Mouse (Mus musculus) hindbrain, embryonic 15.5 days (tissue): Measurements from ENCODE around the gene Gm17657. TPM values are rescaled to one million over a fixed set of nuclear protein-coding genes. Genes with fewer than 3 reads are reported as not detected.
"Not testable (repeated sequence)": the region's sequence is repeated elsewhere in the genome, so short reads cannot be mapped to it uniquely, and the experiment has no call there.

Experiments
- ATAC-seq: fragments of 200-750 bp; cut with Nextera tagmentation; 2 replicates; pipeline ENCODE4 v1.8.0; 2017; ENCODE audit warnings: low read depth, moderate number of reproducible peaks, moderate TSS enrichment; ENCODE audit not compliant: low FRiP score
- H3K27ac ChIP-seq: fragments of 300-500 bp; sonication (generic); replicated peaks from 2 replicates; pipeline ENCODE4 v1.5.1; 2015; ENCODE audit warnings: mild to moderate bottlenecking, inconsistent platforms
- H3K27me3 ChIP-seq: fragments of 300-500 bp; sonication (generic); 2 replicates; pipeline ENCODE4 v1.6.1; 2015; ENCODE audit warnings: control low read depth, inconsistent platforms
- H3K36me3 ChIP-seq: fragments of 300-500 bp; sonication (generic); 2 replicates; pipeline ENCODE4 v1.6.1; 2015; ENCODE audit warnings: control low read depth, inconsistent platforms
- H3K4me1 ChIP-seq: fragments of 300-500 bp; sonication (generic); replicated peaks from 2 replicates; pipeline ENCODE4 v1.6.1; 2015; ENCODE audit warnings: control low read depth, inconsistent platforms
- H3K4me2 ChIP-seq: fragments of 300-500 bp; sonication (generic); 2 replicates; pipeline ENCODE4 v1.6.1; 2015; ENCODE audit warnings: moderate library complexity, mild to moderate bottlenecking, inconsistent platforms
- H3K4me3 ChIP-seq: fragments of 300-500 bp; sonication (generic); 2 replicates; pipeline ENCODE4 v1.5.1; 2015; ENCODE audit warnings: mild to moderate bottlenecking, inconsistent platforms
- H3K9ac ChIP-seq: fragments of 300-500 bp; sonication (generic); 2 replicates; pipeline ENCODE4 v1.6.1; 2015; ENCODE audit warnings: inconsistent platforms
- H3K9me3 ChIP-seq: fragments of 300-500 bp; sonication (generic); 2 replicates; pipeline ENCODE4 v1.6.1; 2016; ENCODE audit warnings: control low read depth, inconsistent platforms
- WGBS: fragments of 180-500 bp; shearing (Covaris S2); methylation state at CpG from one replicate; pipeline ENCODE4 v1.1.7; 2015; 5-methylcytosine and 5-hydroxymethylcytosine counted together
- polyA plus RNA-seq: library from polyadenylated mRNA; unstranded; fragments of >200 nt; fragmentation: Nextera tagmentation; extraction: Ambion mirVana; gene quantifications from 2 replicates; pipeline ENCODE4 v1.2.1, GENCODE M21; 2015

Gm17657 gene
- polyA plus RNA-seq, 1 experiment from 2014 or later = not detected

- whole genome bisulfite sequencing = 44% methylated on average over 13 of the region's 13 CpGs
- Histone ChIP-seq H3K9ac (no peak overlapping the region), H3K4me3 (no peak overlapping the region), H3K9me3 (no peaks in the 10 kb centered on the region), H3K4me2 (no peak overlapping the region), H3K27ac (no peak overlapping the region), H3K4me1 (no peaks in the 10 kb centered on the region), H3K27me3 (no peaks in the 10 kb centered on the region), H3K36me3 (no peaks in the 10 kb centered on the region)
- ATAC-seq = peak; percentile 38; the same call in 1 of the 2 replicates
Measured at GRCm38 (mm10) chr17:29513044-29513730, 36.3 kb downstream of the Gm17657 start.

- no peak for ATAC-seq
- Histone ChIP-seq H3K4me1 (no peaks in the 10 kb centered on the region), H3K36me3 (no peaks in the 10 kb centered on the region), H3K4me2 (no peak overlapping the region), H3K27me3 (no peaks in the 10 kb centered on the region), H3K9me3 (no peaks in the 10 kb centered on the region), H3K9ac (no peak overlapping the region), H3K27ac (no peak overlapping the region), H3K4me3 (no peak overlapping the region)
- WGBS = 66% methylated on average over 8 of the region's 8 CpGs
Measured at GRCm38 (mm10) chr17:29510691-29511090, 38.7 kb downstream of the Gm17657 start.

GRCm38 (mm10) chr17:29508927-29509608 is 40.4 kb downstream of the Gm17657 start:
- H3K4me3 ChIP-seq = no peak overlapping the region
- no peak for ATAC-seq
- no peaks in the 10 kb centered on the region for H3K4me1 ChIP-seq
- H3K27ac ChIP-seq = no peak overlapping the region
- H3K9me3 ChIP-seq = no peaks in the 10 kb centered on the region
- no peak overlapping the region for H3K9ac ChIP-seq
- 74% methylated on average over 12 of the region's 12 CpGs for WGBS
- no peak overlapping the region for H3K4me2 ChIP-seq
- no peaks in the 10 kb centered on the region for H3K36me3 ChIP-seq
- no peaks in the 10 kb centered on the region for H3K27me3 ChIP-seq

- Histone ChIP-seq H3K4me2 (no peak overlapping the region), H3K36me3 (no peaks in the 10 kb centered on the region), H3K9me3 (no peaks in the 10 kb centered on the region), H3K27ac (no peak overlapping the region), H3K9ac (no peak overlapping the region), H3K4me3 (no peak overlapping the region), H3K4me1 (peaks cover 5% of the 10 kb centered on the region), H3K27me3 (no peaks in the 10 kb centered on the region)
- 83% methylated on average over 5 of the region's 5 CpGs for WGBS
- no peak for ATAC-seq
Measured at GRCm38 (mm10) chr17:29503700-29504099, 45.7 kb downstream of the Gm17657 start.

GRCm38 (mm10) chr17:29502669-29503665 is 46.5 kb downstream of the Gm17657 start:
- 17% methylated on average over 32 of the region's 32 CpGs for WGBS
- Histone ChIP-seq H3K9me3 (no peaks in the 10 kb centered on the region), H3K36me3 (no peaks in the 10 kb centered on the region), H3K27ac (no peak overlapping the region), H3K4me3 (no peak overlapping the region), H3K27me3 (no peaks in the 10 kb centered on the region), H3K9ac (no peak overlapping the region), H3K4me2 (peak overlapping the region; percentile 35), H3K4me1 (peaks cover 5% of the 10 kb centered on the region)
- no peak for ATAC-seq

- H3K36me3 ChIP-seq = no peaks in the 10 kb centered on the region
- H3K27me3 ChIP-seq = no peaks in the 10 kb centered on the region
- ATAC-seq = no peak
- peaks cover 5% of the 10 kb centered on the region for H3K4me1 ChIP-seq
- no peak overlapping the region for H3K4me3 ChIP-seq
- WGBS = 80% methylated on average over 7 of the region's 7 CpGs
- no peaks in the 10 kb centered on the region for H3K9me3 ChIP-seq
- H3K9ac ChIP-seq = no peak overlapping the region
- no peak overlapping the region for H3K4me2 ChIP-seq
- no peak overlapping the region for H3K27ac ChIP-seq
Measured at GRCm38 (mm10) chr17:29502005-29502668, 47.3 kb downstream of the Gm17657 start.

- WGBS = 84% methylated on average over 17 of the region's 17 CpGs
- Histone ChIP-seq H3K9ac (no peak overlapping the region), H3K9me3 (no peaks in the 10 kb centered on the region), H3K36me3 (no peaks in the 10 kb centered on the region), H3K4me2 (no peak overlapping the region), H3K27me3 (no peaks in the 10 kb centered on the region), H3K4me3 (no peak overlapping the region), H3K4me1 (peaks cover 5% of the 10 kb centered on the region), H3K27ac (no peak overlapping the region)
- ATAC-seq = peak; percentile 19; the same call in 1 of the 2 replicates
Measured at GRCm38 (mm10) chr17:29500802-29501469, 48.5 kb downstream of the Gm17657 start.

- no peak overlapping the region for H3K4me3 ChIP-seq
- WGBS = 85% methylated on average over 7 of the region's 7 CpGs
- peaks cover 5% of the 10 kb centered on the region for H3K4me1 ChIP-seq
- H3K36me3 ChIP-seq = no peaks in the 10 kb centered on the region
- H3K9ac ChIP-seq = no peak overlapping the region
- H3K4me2 ChIP-seq = no peak overlapping the region
- ATAC-seq = no peak
- no peaks in the 10 kb centered on the region for H3K9me3 ChIP-seq
- no peak overlapping the region for H3K27ac ChIP-seq
- H3K27me3 ChIP-seq = no peaks in the 10 kb centered on the region
Measured at GRCm38 (mm10) chr17:29500243-29500740, 49.1 kb downstream of the Gm17657 start.

GRCm38 (mm10) chr17:29499511-29499910 is 49.9 kb downstream of the Gm17657 start:
- ATAC-seq = no peak
- WGBS = 77% methylated on average over 6 of the region's 6 CpGs
- H3K27ac ChIP-seq = no peak overlapping the region
- H3K9ac ChIP-seq = no peak overlapping the region
- H3K36me3 ChIP-seq = peaks cover 3% of the 10 kb centered on the region; the same call in 1 of the 2 replicates
- H3K9me3 ChIP-seq = no peaks in the 10 kb centered on the region
- H3K27me3 ChIP-seq = no peaks in the 10 kb centered on the region
- H3K4me2 ChIP-seq = no peak overlapping the region
- H3K4me1 ChIP-seq = peaks cover 7% of the 10 kb centered on the region
- no peak overlapping the region for H3K4me3 ChIP-seq

- not testable (repeated sequence) for H3K27me3 ChIP-seq, H3K27ac ChIP-seq, H3K4me2 ChIP-seq, H3K9ac ChIP-seq, ATAC-seq, H3K9me3 ChIP-seq, H3K4me3 ChIP-seq, H3K4me1 ChIP-seq, H3K36me3 ChIP-seq
- WGBS = 92% methylated on average over 2 of the region's 2 CpGs
Measured at GRCm38 (mm10) chr17:29498952-29499351, 50.5 kb downstream of the Gm17657 start.

GRCm38 (mm10) chr17:29498028-29498427 is 51.4 kb downstream of the Gm17657 start:
- no peak overlapping the region for H3K4me3 ChIP-seq
- H3K9me3 ChIP-seq = no peaks in the 10 kb centered on the region
- H3K4me1 ChIP-seq = peaks cover 11% of the 10 kb centered on the region
- no peak overlapping the region for H3K9ac ChIP-seq
- WGBS = 59% methylated on average over 4 of the region's 4 CpGs
- H3K4me2 ChIP-seq = no peak overlapping the region
- no peak overlapping the region for H3K27ac ChIP-seq
- H3K36me3 ChIP-seq = peaks cover 4% of the 10 kb centered on the region; the same call in 1 of the 2 replicates
- H3K27me3 ChIP-seq = no peaks in the 10 kb centered on the region
- ATAC-seq = no peak
